Mouse (Mus musculus) lung, postnatal 0 days (tissue): Measurements from ENCODE around the gene Efcab12.

Experiments
- CTCF ChIP-seq: IDR thresholded peaks from 2 replicates; pipeline ENCODE4 v1.5.1; 2016; ENCODE audit warnings: antibody characterized with exemption, mild to moderate bottlenecking
- EP300 ChIP-seq: IDR thresholded peaks from 2 replicates; pipeline ENCODE4 v1.6.1; 2016; ENCODE audit warnings: antibody characterized with exemption, mild to moderate bottlenecking, control low read depth

DNA sequence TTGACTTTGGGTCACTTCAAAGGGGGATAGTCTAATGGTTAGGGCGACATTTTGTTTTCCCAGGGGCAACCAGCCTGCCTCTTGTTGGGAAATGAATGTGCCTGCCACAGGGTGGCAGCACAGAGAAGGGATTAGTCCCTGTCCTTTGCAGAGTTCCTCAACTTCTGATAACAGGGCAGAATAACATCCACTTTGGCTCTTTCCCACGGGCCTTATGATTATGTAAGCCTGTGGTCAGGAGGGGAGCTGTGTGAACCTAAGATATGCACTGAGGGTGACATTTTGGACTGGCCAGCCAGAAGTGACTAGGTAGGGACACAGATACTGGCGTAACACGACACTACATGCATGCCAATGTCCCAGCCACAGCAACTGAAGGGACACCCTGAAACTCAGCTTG lies 24.1 kb downstream of the Efcab12 start:
- TF ChIP-seq EP300 = no peak
- TF ChIP-seq CTCF = peak; percentile 77
